In genomic region chr1:136061041-136061789, GRCm38 (mm10) we compare ENCODE assay signal across 10 mouse cellular contexts. TPM values are rescaled to one million over a fixed set of nuclear protein-coding genes. Genes with fewer than 3 reads are reported as not detected.
DNase-seq lines count a peak whose midpoint lies in the region; ATAC-seq and TF ChIP-seq lines count a peak whose summit lies in the region.
"Had no signal": no experiment of that assay in that cellular context is flagged by ENCODE, and none has a peak within 500 bp of the region (broad histone marks: within the 10 kb centered on the region; RNA-seq: fewer than 3 reads in every experiment).

No protein-coding gene starts in this region.

- H3K9ac ChIP-seq in stomach, postnatal 0 days (ENCODE audit: low read length) = no peak overlapping the region
- H3K9ac ChIP-seq: neural tube, embryonic 12.5 days had no signal

- H3K9me3 ChIP-seq in heart, embryonic 10.5 days = no peaks in the 10 kb centered on the region
- no peaks in the 10 kb centered on the region for H3K9me3 ChIP-seq in stomach, postnatal 0 days (ENCODE audit: control insufficient read depth, low read length)
- H3K9me3 ChIP-seq: neural tube, embryonic 12.5 days had no signal

- peaks cover 11% of the 10 kb centered on the region; the same call in 1 of the 2 replicates for H3K27me3 ChIP-seq in heart, embryonic 10.5 days (ENCODE audit: insufficient read depth, poor library complexity, severe bottlenecking)
- no peaks in the 10 kb centered on the region for H3K27me3 ChIP-seq in stomach, postnatal 0 days (ENCODE audit: control insufficient read depth, insufficient read depth, low read length)
- H3K27me3 ChIP-seq: neural tube, embryonic 12.5 days had no signal

- no peak overlapping the region for H3K27ac ChIP-seq in heart, embryonic 10.5 days
- H3K27ac ChIP-seq in stomach, postnatal 0 days (replicated peaks) = no peak overlapping the region
- H3K27ac ChIP-seq: neural tube, embryonic 12.5 days had no signal

- peaks cover 26% of the 10 kb centered on the region for H3K4me1 ChIP-seq in heart, embryonic 10.5 days
- no peaks in the 10 kb centered on the region for H3K4me1 ChIP-seq in stomach, postnatal 0 days (replicated peaks; ENCODE audit: control insufficient read depth, insufficient read depth)
- H3K4me1 ChIP-seq: neural tube, embryonic 12.5 days had no signal

- peak; percentile 74 to 83 for DNase-seq in heart, postnatal 10 days
- DNase-seq in heart, embryonic 10.5 days (ENCODE audit: low spot score) = no peak
- peak; percentile 80 for DNase-seq in adrenal gland, postnatal 14 days
- peak; percentile 71 for DNase-seq in kidney, postnatal 14 days
- DNase-seq in lung, postnatal 10 days = peak; percentile 79
- DNase-seq in stomach, postnatal 0 days (ENCODE audit: low spot score) = peak; percentile 25
- no peak for DNase-seq in c-Kit-positive CD71-positive TER-119-positive erythroid progenitor cells, embryonic 14.5 days (ENCODE audit: low spot score)

- no peak overlapping the region for H3K4me3 ChIP-seq in heart, embryonic 10.5 days
- H3K4me3 ChIP-seq in stomach, postnatal 0 days (ENCODE audit: low read depth, low read length) = no peak overlapping the region
- H3K4me3 ChIP-seq: neural tube, embryonic 12.5 days had no signal

- H3K4me2 ChIP-seq in stomach, postnatal 0 days (replicated peaks; ENCODE audit: low read depth) = no peak overlapping the region
- H3K4me2 ChIP-seq: neural tube, embryonic 12.5 days had no signal

- intact Hi-C loops in heart, postnatal 10 days (cut with DNase I) = loop anchor here (2.0 kb wide), 1 partner anchor 106 kb away; no protein-coding TSS in a partner anchor

- H3K36me3 ChIP-seq in heart, embryonic 10.5 days = no peaks in the 10 kb centered on the region
- no peaks in the 10 kb centered on the region for H3K36me3 ChIP-seq in stomach, postnatal 0 days (ENCODE audit: control insufficient read depth, insufficient read depth, low read length)
- H3K36me3 ChIP-seq: neural tube, embryonic 12.5 days had no signal

- TF ChIP-seq EP300 in stomach, postnatal 0 days (optimal IDR thresholded peaks at IDR 0.05) = no peak

- no peak for TF ChIP-seq CTCF in stomach, postnatal 0 days (IDR thresholded peaks at IDR 0.05; ENCODE audit: low read depth)

- ATAC-seq in frontal cortex, adult (ENCODE audit: low TSS enrichment) = peak; percentile 25; the same call in 1 of the 2 replicates
- ATAC-seq in stomach, postnatal 0 days (ENCODE audit: low FRiP score, low TSS enrichment) = peak; percentile 25; the same call in 1 of the 2 replicates

- WGBS in heart, embryonic 10.5 days = 66% methylated on average over 9 of the region's 9 CpGs
- WGBS in stomach, postnatal 0 days = 55% methylated on average over 9 of the region's 9 CpGs

RNA-seq across cellular contexts. Expression of gene Cacna1s, which starts 8.7 kb away (rescaled TPM):
- 1 to 10 TPM in 1 of 2 experiments, under 1 TPM in 1; 0.94 to 1.2 TPM for total RNA-seq in heart, postnatal 10 days (2021)
- 1.3 and 1.6 TPM in 2 replicates for polyA plus RNA-seq in heart, embryonic 10.5 days (2016; fragmentation: Nextera tagmentation; extraction: Ambion mirVana)
- total RNA-seq in adrenal gland, postnatal 14 days (2021) = 0.26 and 0.30 TPM in 2 replicates
- polyA plus RNA-seq in stomach, postnatal 0 days (2015; fragmentation: Nextera tagmentation; extraction: Ambion mirVana) = 0.18 TPM in 1 of 2 replicates, not detected in the other

RNA-seq across cellular contexts. Expression of gene Ascl5, which starts 10.6 kb away (rescaled TPM):
- not detected for total RNA-seq in heart, postnatal 10 days (2021)
- polyA plus RNA-seq in heart, embryonic 10.5 days (2016; fragmentation: Nextera tagmentation; extraction: Ambion mirVana) = not detected in 2 replicates
- total RNA-seq in adrenal gland, postnatal 14 days (2021) = not detected in 2 replicates
- polyA plus RNA-seq in stomach, postnatal 0 days (2015; fragmentation: Nextera tagmentation; extraction: Ambion mirVana) = 0.18 TPM in 1 of 2 replicates, not detected in the other
- total RNA-seq: CH12.LX had no signal
- polyA plus RNA-seq: neural tube, embryonic 12.5 days had no signal

RNA-seq across cellular contexts. Expression of gene Tmem9, which starts 53.3 kb away (rescaled TPM):
- total RNA-seq in heart, postnatal 10 days (2021) = 10 to 100 TPM; 23.8 to 26.1 TPM
- polyA plus RNA-seq in heart, embryonic 10.5 days (2016; fragmentation: Nextera tagmentation; extraction: Ambion mirVana) = 155 and 166 TPM in 2 replicates
- 33.9 and 35.7 TPM in 2 replicates for total RNA-seq in adrenal gland, postnatal 14 days (2021)
- 65.9 and 66.1 TPM in 2 replicates for polyA plus RNA-seq in stomach, postnatal 0 days (2015; fragmentation: Nextera tagmentation; extraction: Ambion mirVana)

RNA-seq across cellular contexts. Expression of gene Igfn1, which starts 55.1 kb away (rescaled TPM):
- total RNA-seq in heart, postnatal 10 days (2021) = under 1 TPM; 0.05 TPM
- polyA plus RNA-seq in heart, embryonic 10.5 days (2016; fragmentation: Nextera tagmentation; extraction: Ambion mirVana) = not detected in 2 replicates
- total RNA-seq in adrenal gland, postnatal 14 days (2021) = 0.08 TPM in 1 of 2 replicates, not detected in the other
- 0.02 and 0.04 TPM in 2 replicates for polyA plus RNA-seq in stomach, postnatal 0 days (2015; fragmentation: Nextera tagmentation; extraction: Ambion mirVana)
- total RNA-seq: CH12.LX had no signal
- polyA plus RNA-seq: neural tube, embryonic 12.5 days had no signal

Comparison
In these comparisons a context has a peak if more than half of its experiments do, and no peak if none do; other contexts are left out.
1. DNase-seq: peak in heart, postnatal 10 days (2 of 2), adrenal gland, postnatal 14 days (single experiment), kidney, postnatal 14 days (single experiment), lung, postnatal 10 days (single experiment) and stomach, postnatal 0 days (single experiment); none in heart, embryonic 10.5 days (single experiment) and c-Kit-positive CD71-positive TER-119-positive erythroid progenitor cells, embryonic 14.5 days (single experiment).